Mouse (Mus musculus) bone marrow macrophage, adult 2 months (primary cell): ENCODE data around the gene Slc4a5.

Source experiments
- CTCF ChIP-seq: IDR thresholded peaks from 2 replicates; pipeline ENCODE4 v1.5.1; 2012; ENCODE audit warnings: low read depth, mild to moderate bottlenecking, low read length, moderate library complexity
- POLR2A ChIP-seq: IDR thresholded peaks from 2 replicates; pipeline ENCODE4 v1.6.1; 2012; ENCODE audit warnings: mild to moderate bottlenecking, low read depth, low read length, borderline replicate concordance

GRCm38 (mm10) chr6:83351490-83352160 is 132.0 kb downstream of the Slc4a5 start:
- TF ChIP-seq CTCF = no peak
- TF ChIP-seq POLR2A = no peak
